Mouse (Mus musculus) brain, embryonic 14.5 days (tissue): ENCODE measurements around the gene Ucp2.

Source experiments
- CTCF ChIP-seq: fragments of 200-500 bp; IDR thresholded peaks from 2 replicates; pipeline ENCODE4 v1.5.1; 2012; ENCODE audit warnings: inconsistent platforms, mild to moderate bottlenecking, moderate library complexity, borderline replicate concordance; ENCODE audit not compliant: insufficient read depth, insufficient read length; ENCODE audit errors: extremely low read depth
- POLR2A ChIP-seq: fragments of 200-500 bp; IDR thresholded peaks from 2 replicates; pipeline ENCODE4 v1.6.1; 2012; ENCODE audit warnings: mild to moderate bottlenecking, inconsistent platforms, borderline replicate concordance; ENCODE audit not compliant: poor library complexity, insufficient read depth, insufficient read length, severe bottlenecking; ENCODE audit errors: extremely low read depth

GRCm38 (mm10) chr7:100494415-100494831, 1.3 kb downstream of the Ucp2 start:
- TF ChIP-seq CTCF (no peak), POLR2A (no peak)
